Mouse (Mus musculus): ENCODE measurements around the gene Bri3. TPM values are rescaled to one million over a fixed set of nuclear protein-coding genes. Genes with fewer than 3 reads are reported as not detected.
A peak's percentile ranks its signal among the peaks of the same experiment; 100 is the strongest.
"Not testable (repeated sequence)": the region's sequence is repeated elsewhere in the genome, so short reads cannot be mapped to it uniquely, and the experiment has no call there.

The Bri3 gene
- polyA plus RNA-seq, 1 experiment = 1.5 TPM

- Histone ChIP-seq H3K36me3 (ENCODE audit: control insufficient read depth) (no peaks in the 10 kb centered on the region), H3K27me3 (ENCODE audit: control insufficient read depth) (peaks cover 35% of the 10 kb centered on the region), H3K4me1 (ENCODE audit: control insufficient read depth) (peaks cover 11% of the 10 kb centered on the region), H3K4me3 (replicated peaks) (peak overlapping the region; percentile 56), H3K9me3 (ENCODE audit: control insufficient read depth, low read length) (peaks cover 7% of the 10 kb centered on the region; the same call in 1 of the 2 replicates)
- no peak for TF ChIP-seq GATA1 (IDR thresholded peaks at IDR 0.05; ENCODE audit: low read length)
- TF ChIP-seq TAL1 (IDR thresholded peaks at IDR 0.05; ENCODE audit: low read length) = no peak
Observed at GRCm38 (mm10) chr5:144356776-144357455, 112.7 kb downstream of the Bri3 start.

DNA sequence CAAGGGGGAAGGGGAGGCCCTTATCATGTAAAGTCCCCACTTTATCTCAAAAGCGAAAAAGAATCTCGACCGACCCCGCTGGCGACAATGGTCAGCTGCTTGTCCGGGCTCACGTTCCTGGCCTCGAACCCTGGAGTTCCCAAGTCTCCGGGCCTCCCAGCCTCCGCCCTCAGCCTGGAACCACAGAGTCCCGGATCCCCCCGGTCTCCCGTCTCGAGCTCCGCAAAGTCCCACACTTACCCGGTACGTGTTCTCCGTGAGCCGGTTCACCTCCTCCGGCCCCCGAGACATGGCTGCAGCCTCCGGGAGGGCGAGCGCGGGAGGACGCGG lies 113.3 kb downstream of the Bri3 start:
- Histone ChIP-seq H3K9me3 (ENCODE audit: control insufficient read depth, low read length) (peaks cover 7% of the 10 kb centered on the region; the same call in 1 of the 2 replicates), H3K27me3 (ENCODE audit: control insufficient read depth) (peaks cover 35% of the 10 kb centered on the region), H3K4me3 (replicated peaks) (peak overlapping the region; percentile 56), H3K4me1 (ENCODE audit: control insufficient read depth) (peaks cover 11% of the 10 kb centered on the region), H3K36me3 (ENCODE audit: control insufficient read depth) (no peaks in the 10 kb centered on the region)
- TF ChIP-seq GATA1 (IDR thresholded peaks at IDR 0.05; ENCODE audit: low read length) = no peak
- TF ChIP-seq TAL1 (IDR thresholded peaks at IDR 0.05; ENCODE audit: low read length) = no peak

GRCm38 (mm10) chr5:144357881-144358591 lies 113.8 kb downstream of the Bri3 start, which contains the start of gene Baiap2l1:
Baiap2l1 (minus strand) TSS chr5:144358112.
- Histone ChIP-seq H3K4me1 (ENCODE audit: control insufficient read depth) (peaks cover 11% of the 10 kb centered on the region), H3K27me3 (ENCODE audit: control insufficient read depth) (peaks cover 35% of the 10 kb centered on the region), H3K4me3 (replicated peaks) (peak within 1 kb of the TSS; percentile 56), H3K36me3 (ENCODE audit: control insufficient read depth) (no peaks in the 10 kb centered on the region), H3K9me3 (ENCODE audit: control insufficient read depth, low read length) (peaks cover 7% of the 10 kb centered on the region; the same call in 1 of the 2 replicates)
- no peak for TF ChIP-seq GATA1 (IDR thresholded peaks at IDR 0.05; ENCODE audit: low read length)
- TF ChIP-seq TAL1 (IDR thresholded peaks at IDR 0.05; ENCODE audit: low read length) = no peak

DNA sequence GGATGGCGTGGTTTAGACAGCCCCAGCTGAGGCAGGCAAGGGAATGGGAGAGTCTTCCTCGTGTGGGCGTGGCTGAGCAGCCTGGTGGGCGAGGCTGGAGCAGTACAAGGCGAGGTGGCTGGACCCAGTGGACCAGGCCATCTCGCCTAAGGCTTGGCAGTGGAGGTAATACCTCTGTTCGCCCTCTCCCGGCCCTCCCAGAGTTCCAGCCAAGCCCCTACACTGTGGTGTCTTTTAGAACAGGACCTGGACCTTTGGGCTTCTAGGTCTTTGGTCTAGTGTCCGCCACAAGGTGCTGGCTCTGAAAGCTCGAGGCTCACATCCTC lies 114.3 kb downstream of the Bri3 start:
- TF ChIP-seq GATA1 (IDR thresholded peaks at IDR 0.05; ENCODE audit: low read length) (no peak), TAL1 (IDR thresholded peaks at IDR 0.05; ENCODE audit: low read length) (no peak)
- H3K9me3 ChIP-seq (ENCODE audit: control insufficient read depth, low read length) = peaks cover 7% of the 10 kb centered on the region; the same call in 1 of the 2 replicates
- H3K36me3 ChIP-seq (ENCODE audit: control insufficient read depth) = no peaks in the 10 kb centered on the region
- peaks cover 35% of the 10 kb centered on the region for H3K27me3 ChIP-seq (ENCODE audit: control insufficient read depth)
- H3K4me1 ChIP-seq (ENCODE audit: control insufficient read depth) = peaks cover 11% of the 10 kb centered on the region
- H3K4me3 ChIP-seq (replicated peaks) = peak overlapping the region; percentile 56

GRCm38 (mm10) chr5:144359886-144360285 lies 115.6 kb downstream of the Bri3 start:
- Histone ChIP-seq H3K4me3 (replicated peaks) (no peak overlapping the region), H3K27me3 (ENCODE audit: control insufficient read depth) (peaks cover 35% of the 10 kb centered on the region), H3K9me3 (ENCODE audit: control insufficient read depth, low read length) (peaks cover 7% of the 10 kb centered on the region; the same call in 1 of the 2 replicates), H3K36me3 (ENCODE audit: control insufficient read depth) (no peaks in the 10 kb centered on the region), H3K4me1 (ENCODE audit: control insufficient read depth) (peaks cover 11% of the 10 kb centered on the region)
- TF ChIP-seq TAL1 (IDR thresholded peaks at IDR 0.05; ENCODE audit: low read length) = no peak

DNA sequence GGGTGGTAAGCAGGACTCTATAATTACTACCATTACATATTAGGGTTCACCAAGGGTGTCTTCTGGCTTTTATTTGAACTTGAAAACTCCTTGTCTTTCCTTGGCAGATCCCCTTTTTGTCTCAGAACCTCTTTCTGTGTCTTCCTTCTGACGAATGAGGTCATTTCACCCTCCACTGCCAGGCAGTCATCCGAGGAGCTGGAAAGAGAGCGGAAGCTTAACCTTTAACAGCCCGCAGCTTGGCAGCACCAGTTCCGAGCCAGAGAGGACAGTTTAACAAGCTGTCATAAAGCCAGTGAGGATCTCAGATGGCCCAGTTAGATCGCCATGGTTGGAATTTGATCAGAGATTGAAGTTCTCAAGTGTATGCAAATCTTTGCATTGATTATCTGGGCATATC lies 116.1 kb downstream of the Bri3 start:
- H3K27me3 ChIP-seq (ENCODE audit: control insufficient read depth) = peaks cover 34% of the 10 kb centered on the region
- peaks cover 7% of the 10 kb centered on the region; the same call in 1 of the 2 replicates for H3K9me3 ChIP-seq (ENCODE audit: control insufficient read depth, low read length)
- no peaks in the 10 kb centered on the region for H3K36me3 ChIP-seq (ENCODE audit: control insufficient read depth)
- H3K4me1 ChIP-seq (ENCODE audit: control insufficient read depth) = peaks cover 11% of the 10 kb centered on the region
- H3K4me3 ChIP-seq (replicated peaks) = no peak overlapping the region
- TF ChIP-seq TAL1 (IDR thresholded peaks at IDR 0.05; ENCODE audit: low read length) (no peak), GATA1 (IDR thresholded peaks at IDR 0.05; ENCODE audit: low read length) (no peak)

GRCm38 (mm10) chr5:144364680-144365357 lies 120.6 kb downstream of the Bri3 start:
- H3K36me3 ChIP-seq (ENCODE audit: control insufficient read depth) = no peaks in the 10 kb centered on the region
- no peak for TF ChIP-seq TAL1 (IDR thresholded peaks at IDR 0.05; ENCODE audit: low read length)
- no peak for TF ChIP-seq GATA1 (IDR thresholded peaks at IDR 0.05; ENCODE audit: low read length)
- no peak overlapping the region for H3K4me3 ChIP-seq (replicated peaks)
- no peaks in the 10 kb centered on the region for H3K27me3 ChIP-seq (ENCODE audit: control insufficient read depth)
- H3K9me3 ChIP-seq (ENCODE audit: control insufficient read depth, low read length) = no peaks in the 10 kb centered on the region
- no peaks in the 10 kb centered on the region for H3K4me1 ChIP-seq (ENCODE audit: control insufficient read depth)

DNA sequence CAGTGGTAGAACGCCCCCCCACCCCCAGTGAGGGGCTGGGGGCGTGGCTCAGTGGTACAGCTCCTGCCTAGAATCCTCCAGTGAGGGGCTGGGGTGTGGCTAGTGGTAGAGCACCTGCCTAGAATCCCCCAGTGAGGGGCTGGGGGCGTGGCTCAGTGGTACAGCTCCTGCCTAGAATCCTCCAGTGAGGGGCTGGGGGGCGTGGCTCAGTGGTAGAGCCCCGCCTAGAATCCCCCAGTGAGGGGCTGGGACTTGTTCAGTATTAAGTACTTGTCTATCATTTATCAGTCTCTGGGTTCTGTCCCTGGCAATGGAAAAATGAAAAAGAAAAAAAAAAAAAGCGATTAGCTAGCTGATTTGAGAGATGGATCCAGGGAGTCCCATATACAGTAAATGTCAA lies 122.3 kb downstream of the Bri3 start:
- not testable (repeated sequence) for H3K36me3 ChIP-seq (ENCODE audit: control insufficient read depth); H3K9me3 ChIP-seq (ENCODE audit: control insufficient read depth, low read length); H3K4me1 ChIP-seq (ENCODE audit: control insufficient read depth); H3K4me3 ChIP-seq (replicated peaks); H3K27me3 ChIP-seq (ENCODE audit: control insufficient read depth)

GRCm38 (mm10) chr5:144368661-144369205 lies 124.5 kb downstream of the Bri3 start:
- no peak overlapping the region for H3K4me3 ChIP-seq (replicated peaks)
- TF ChIP-seq GATA1 (IDR thresholded peaks at IDR 0.05; ENCODE audit: low read length) (no peak), TAL1 (IDR thresholded peaks at IDR 0.05; ENCODE audit: low read length) (no peak)
- H3K9me3 ChIP-seq (ENCODE audit: control insufficient read depth, low read length) = no peaks in the 10 kb centered on the region
- H3K27me3 ChIP-seq (ENCODE audit: control insufficient read depth) = no peaks in the 10 kb centered on the region
- no peaks in the 10 kb centered on the region for H3K36me3 ChIP-seq (ENCODE audit: control insufficient read depth)
- no peaks in the 10 kb centered on the region for H3K4me1 ChIP-seq (ENCODE audit: control insufficient read depth)

Data from erythroblast, embryonic 14.5 days (primary cell).